Mouse (Mus musculus): Measurements from ENCODE around the gene Hist1h2ah. TPM values are rescaled to one million over a fixed set of nuclear protein-coding genes. Genes with fewer than 3 reads are reported as not detected.

The Hist1h2ah gene
- total RNA-seq, 4 experiments from 2014 or later = 1.7 to 11.1 (median 9.1) TPM

Small RNAs within 50 kb of the gene (microRNA-seq; reads per million reads assigned to microRNA genes)
- gene Gm26300 = not detected
- not detected for gene Gm44390
- gene Gm44486 = not detected

Other genes starting within 250 kb of the Hist1h2ah start
- 1 to 10 TPM in 1 of 4 experiments, not detected in 3; 1.1 TPM for gene Hist1h2an, start 248.3 kb downstream of the Hist1h2ah start, total RNA-seq (2022)
- gene Hist1h2bp, start 248.1 kb downstream of the Hist1h2ah start, total RNA-seq (2022) = 1 to 10 TPM in 3 of 4 experiments, under 1 TPM in 1; 0.81 to 6.2 (median 1.3) TPM
- gene Hist1h2bq, start 225.4 kb downstream of the Hist1h2ah start, total RNA-seq (2022) = 10 to 100 TPM; 25.7 to 37.7 (median 29.1) TPM
- gene Hist1h2ao, start 225.1 kb downstream of the Hist1h2ah start, total RNA-seq (2022) = 10 to 100 TPM in 1 of 4 experiments, not detected in 3; 16.3 TPM
- 10 to 100 TPM; 22.8 to 37.8 (median 29.3) TPM for gene Hist1h4m, start 223.8 kb downstream of the Hist1h2ah start, total RNA-seq (2022)
- gene Hist1h4n, start 203.4 kb downstream of the Hist1h2ah start, total RNA-seq (2022) = 10 to 100 TPM in 3 of 4 experiments, 1 to 10 TPM in 1; 6.1 to 17.9 (median 14.8) TPM
- gene Hist1h2ap, start 202.1 kb downstream of the Hist1h2ah start, total RNA-seq (2022) = 10 to 100 TPM in 1 of 4 experiments, 1 to 10 TPM in 2, not detected in 1; 3.1 to 13.1 (median 4.1) TPM
- 10 to 100 TPM; 25.5 to 37.9 (median 28.9) TPM for gene Hist1h2br, start 201.8 kb downstream of the Hist1h2ah start, total RNA-seq (2022)
- 1 to 10 TPM in 1 of 4 experiments, under 1 TPM in 3; 0.46 to 1.0 (median 0.83) TPM for gene Zfp184, start 90.5 kb downstream of the Hist1h2ah start, total RNA-seq (2022)
- gene Pom121l2, start 54.4 kb downstream of the Hist1h2ah start, total RNA-seq (2022) = not detected
- under 1 TPM in 1 of 4 experiments, not detected in 3; 0.22 TPM for gene Prss16, start 25.8 kb downstream of the Hist1h2ah start, total RNA-seq (2022)
- gene Hist1h2bk, start 302 bp upstream of the Hist1h2ah start, total RNA-seq (2022) = 10 to 100 TPM in 1 of 4 experiments, 1 to 10 TPM in 3; 4.6 to 13.2 (median 8.3) TPM
- 10 to 100 TPM; 11.6 to 17.7 (median 15.2) TPM for gene Hist1h4i, start 5.8 kb upstream of the Hist1h2ah start, total RNA-seq (2022)
- gene Hist1h2ag, start 7.4 kb upstream of the Hist1h2ah start, total RNA-seq (2022) = 10 to 100 TPM in 1 of 4 experiments, 1 to 10 TPM in 3; 2.7 to 12.6 (median 6.6) TPM
- gene Hist1h2bj, start 7.6 kb upstream of the Hist1h2ah start, total RNA-seq (2022) = 1 to 10 TPM; 1.4 to 7.1 (median 2.5) TPM
- not detected for gene Vmn1r188, start 48.9 kb upstream of the Hist1h2ah start, total RNA-seq (2022)
- not detected for gene Vmn1r189, start 70.3 kb upstream of the Hist1h2ah start, total RNA-seq (2022)
- gene Vmn1r191, start 148.4 kb upstream of the Hist1h2ah start, total RNA-seq (2022) = not detected
- not detected for gene Vmn1r192, start 155.6 kb upstream of the Hist1h2ah start, total RNA-seq (2022)
- not detected for gene Vmn1r193, start 187.6 kb upstream of the Hist1h2ah start, total RNA-seq (2022)
- not detected for gene Vmn1r194, start 208.6 kb upstream of the Hist1h2ah start, total RNA-seq (2022)
- not detected for gene Vmn1r195, start 235.0 kb upstream of the Hist1h2ah start, total RNA-seq (2022)

Measured in heart, adult 8-10 months (tissue).